Mouse (Mus musculus): ENCODE data around the gene Foxl1. TPM values are rescaled to one million over a fixed set of nuclear protein-coding genes. Genes with fewer than 3 reads are reported as not detected.

The Foxl1 gene
- polyA plus RNA-seq, 1 experiment from 2014 or later = 0.05 TPM

- ChIA-PET CTCF (interaction anchor here (0.9 to 1.5 kb wide), 5 partner anchors 10 to 441 kb away, joined by 3 to 7 read pairs (median 4); no protein-coding TSS in a partner anchor), POLR2A (interaction anchor here (0.6 kb wide), 1 partner anchor 272 kb away, joined by 3 read pairs; no protein-coding TSS in a partner anchor)
- no peaks in the 10 kb centered on the region for H3K27me3 ChIP-seq
- peak; percentile 72 for ATAC-seq
- TF ChIP-seq CTCF (IDR thresholded peaks at IDR 0.05) = no peak
- in situ Hi-C loops (cut with MboI; ENCODE audit: low pct_unique_long_range_greater_than_20kb) = loop anchor here (5.0 to 25.0 kb wide), 3 partner anchors 190 to 405 kb away; no protein-coding TSS in a partner anchor
- DNase-seq (ENCODE audit: low read depth, low spot score) = no peak
Observed at GRCm38 (mm10) chr8:121092627-121093026, 35.1 kb upstream of the Foxl1 start.

- POLR2A ChIA-PET = no interaction called here
- CTCF ChIA-PET = interaction anchor here (1.5 kb wide), 1 partner anchor 9 kb away, joined by 7 read pairs; no protein-coding TSS in a partner anchor
- H3K27me3 ChIP-seq = no peaks in the 10 kb centered on the region
- in situ Hi-C loops (cut with MboI; ENCODE audit: low pct_unique_long_range_greater_than_20kb) = loop anchor here (5.0 to 25.0 kb wide), 3 partner anchors 191 to 406 kb away; no protein-coding TSS in a partner anchor
- no peak for TF ChIP-seq CTCF (IDR thresholded peaks at IDR 0.05)
- no peak for ATAC-seq
- no peak for DNase-seq (ENCODE audit: low read depth, low spot score)
Observed at GRCm38 (mm10) chr8:121093496-121093895, 34.2 kb upstream of the Foxl1 start.

DNA sequence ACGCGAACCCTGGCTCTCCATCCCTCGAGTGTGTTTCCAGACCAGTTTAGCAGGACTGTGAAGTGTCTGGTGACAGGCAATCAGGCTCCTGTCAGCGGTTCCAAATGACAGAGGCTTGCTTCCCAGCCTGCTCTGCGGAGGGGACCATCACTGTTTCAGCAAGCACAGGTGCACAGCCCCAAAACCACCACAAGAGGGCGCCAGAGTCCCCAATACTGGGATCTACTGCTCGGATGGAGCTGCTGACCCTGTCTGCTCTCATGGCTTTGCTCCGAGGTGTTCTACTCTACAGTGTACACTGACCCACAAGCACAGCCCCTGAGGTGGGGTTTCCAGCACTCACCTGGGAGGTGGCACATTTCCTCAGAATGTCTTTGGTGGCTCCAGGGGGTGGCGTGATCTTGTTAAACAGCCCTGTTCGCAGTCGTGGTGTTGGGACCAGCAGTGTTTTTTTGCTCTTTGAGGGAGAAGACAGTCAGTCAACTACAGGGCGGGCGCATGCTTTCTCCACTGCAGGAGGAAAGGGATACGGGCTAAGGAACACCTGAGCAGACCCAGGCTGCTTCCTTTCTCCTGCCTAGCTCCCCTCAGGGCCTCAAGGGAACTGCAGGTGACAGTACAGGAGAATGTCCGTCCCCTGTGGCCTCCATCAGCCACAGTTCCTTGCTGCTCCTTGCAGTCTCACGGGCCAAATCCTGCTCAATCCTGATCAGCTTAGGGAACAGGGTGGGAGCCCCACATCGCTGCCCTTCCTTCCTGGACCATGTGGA is 23.5 kb upstream of the Foxl1 start:
- ChIA-PET CTCF (interaction anchor here (0.9 to 2.7 kb wide), 5 partner anchors 9 to 409 kb away, joined by 3 to 7 read pairs (median 3); partner anchors contain the start of gene Foxc2), POLR2A (no interaction called here)
- TF ChIP-seq CTCF (IDR thresholded peaks at IDR 0.05) = no peak
- no peak for DNase-seq (ENCODE audit: low read depth, low spot score)
- H3K27me3 ChIP-seq = no peaks in the 10 kb centered on the region
- ATAC-seq = peak; percentile 24
- in situ Hi-C loops (cut with MboI; ENCODE audit: low pct_unique_long_range_greater_than_20kb) = no loop called here

DNA sequence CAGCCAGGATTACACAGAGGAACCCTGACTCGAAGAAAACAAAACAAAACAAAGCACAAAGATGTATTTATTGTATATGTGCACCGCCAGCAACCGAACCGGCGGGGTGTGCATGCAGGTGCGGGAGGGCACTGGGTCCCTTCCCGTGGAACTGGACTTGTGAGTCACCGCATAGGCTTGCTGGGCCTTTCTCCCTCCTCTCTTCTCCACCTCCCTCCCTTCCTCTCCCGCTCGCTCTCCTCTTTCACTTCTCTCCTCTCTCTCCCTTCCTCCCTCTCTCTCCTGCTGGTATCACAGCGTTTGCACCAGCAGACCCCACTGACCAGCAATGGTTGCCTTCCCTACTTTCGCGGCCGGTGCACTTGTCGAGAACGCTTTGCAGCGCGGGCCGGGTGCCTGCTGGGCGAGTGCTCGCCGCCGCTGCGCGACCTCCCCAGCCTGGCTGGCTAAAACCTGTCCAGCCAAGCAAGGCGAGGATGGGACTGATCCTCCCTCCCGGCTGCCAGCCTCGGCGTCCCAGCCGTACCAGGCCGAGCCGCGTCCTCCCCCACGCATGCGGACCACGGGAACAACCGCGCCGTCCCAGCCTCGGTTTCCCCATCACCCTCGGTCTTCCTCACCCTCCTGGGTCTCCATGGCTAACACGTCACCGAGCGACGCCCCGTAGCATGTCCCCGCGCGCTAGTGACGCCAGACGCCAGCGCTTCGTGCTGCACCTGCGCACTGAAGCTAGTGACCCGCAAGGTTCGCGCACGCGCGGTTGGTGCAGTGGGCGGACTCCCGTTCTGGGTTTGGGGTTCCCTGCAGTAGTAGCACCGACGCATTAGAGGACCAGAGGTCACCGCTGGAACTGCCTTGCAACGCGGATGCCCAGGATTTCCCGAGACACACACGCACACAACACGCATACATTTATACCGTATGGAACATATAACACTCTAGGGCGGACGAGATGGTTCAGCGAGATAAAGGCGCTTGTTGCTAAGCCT is 19.8 kb upstream of the Foxl1 start, which contains the start of gene Mthfsd:
TSS of gene Mthfsd (minus strand) at position 725 of the 989 bp plus-strand sequence.
- ATAC-seq = peak; percentile 73
- POLR2A ChIA-PET = no interaction called here
- H3K27me3 ChIP-seq = no peaks in the 10 kb centered on the region
- TF ChIP-seq CTCF (IDR thresholded peaks at IDR 0.05) = no peak
- CTCF ChIA-PET = interaction anchor here (1.2 kb wide), 1 partner anchor 405 kb away, joined by 7 read pairs; no protein-coding TSS in a partner anchor
- in situ Hi-C loops (cut with MboI; ENCODE audit: low pct_unique_long_range_greater_than_20kb) = no loop called here
- peak; percentile 88 for DNase-seq (ENCODE audit: low read depth, low spot score)

- H3K27me3 ChIP-seq = no peaks in the 10 kb centered on the region
- in situ Hi-C loops (cut with MboI; ENCODE audit: low pct_unique_long_range_greater_than_20kb) = no loop called here
- DNase-seq (ENCODE audit: low read depth, low spot score) = no peak
- ChIA-PET POLR2A (no interaction called here), CTCF (interaction anchor here (1.2 kb wide), 1 partner anchor 404 kb away, joined by 7 read pairs; no protein-coding TSS in a partner anchor)
- TF ChIP-seq CTCF (IDR thresholded peaks at IDR 0.05) = no peak
- no peak for ATAC-seq
Observed at GRCm38 (mm10) chr8:121108657-121109056, 19.1 kb upstream of the Foxl1 start.

DNA sequence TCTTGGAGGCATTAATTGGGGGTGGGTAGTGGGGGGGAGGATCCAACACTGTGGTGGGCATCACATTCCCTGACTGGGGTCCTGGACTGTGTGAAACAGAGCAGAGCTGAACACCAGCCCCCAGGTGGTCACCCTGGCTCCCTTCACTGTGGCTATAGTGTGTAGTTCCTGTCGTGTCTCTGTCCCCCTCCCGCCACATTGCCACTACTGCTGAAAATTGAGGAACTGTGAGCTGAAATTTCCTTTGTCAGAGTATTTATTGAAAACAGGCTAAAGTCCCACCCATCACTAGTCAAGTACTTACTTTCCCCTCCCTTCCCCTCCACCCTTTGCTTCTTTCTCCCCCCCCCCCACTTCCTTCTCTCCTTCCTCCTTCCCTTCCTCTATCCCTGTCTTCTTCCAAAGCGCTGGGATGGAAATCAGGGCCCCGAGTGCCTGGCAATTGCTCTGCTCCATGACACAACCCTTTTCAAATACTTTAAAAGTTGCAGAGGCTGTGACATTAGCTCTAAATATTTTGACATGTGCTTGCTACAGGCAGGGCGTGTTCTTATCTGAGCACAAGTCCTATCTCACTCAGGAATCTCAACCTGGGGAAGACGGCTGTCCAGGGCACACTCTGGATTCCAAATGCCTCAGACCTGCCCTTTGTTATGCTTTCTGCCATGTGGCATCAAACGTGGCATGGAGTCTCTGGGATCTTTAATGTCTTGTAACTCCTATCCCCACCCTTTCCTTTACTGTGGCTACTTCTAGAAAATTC is 16.4 kb upstream of the Foxl1 start:
- DNase-seq (ENCODE audit: low read depth, low spot score) = no peak
- ChIA-PET CTCF (interaction anchor here (1.2 to 2.8 kb wide), 2 partner anchors 402 kb away, joined by 3 to 24 read pairs; no protein-coding TSS in a partner anchor), POLR2A (interaction anchor here (1.1 kb wide), 1 partner anchor 272 kb away, joined by 3 read pairs; no protein-coding TSS in a partner anchor)
- no peaks in the 10 kb centered on the region for H3K27me3 ChIP-seq
- ATAC-seq = no peak
- TF ChIP-seq CTCF (IDR thresholded peaks at IDR 0.05) = no peak
- in situ Hi-C loops (cut with MboI; ENCODE audit: low pct_unique_long_range_greater_than_20kb) = loop anchor here (5.0 kb wide), 2 partner anchors 286 to 401 kb away; no protein-coding TSS in a partner anchor

GRCm38 (mm10) chr8:121113261-121113660 is 14.5 kb upstream of the Foxl1 start:
- in situ Hi-C loops (cut with MboI; ENCODE audit: low pct_unique_long_range_greater_than_20kb) = loop anchor here (5.0 kb wide), 2 partner anchors 284 to 399 kb away; no protein-coding TSS in a partner anchor
- CTCF ChIA-PET = interaction anchor here (0.6 to 2.8 kb wide), 13 partner anchors 9 to 465 kb away, joined by 3 to 24 read pairs (median 4); partner anchors contain the start of gene Fbxo31
- ATAC-seq (peak; percentile 42), DNase-seq (ENCODE audit: low read depth, low spot score) (no peak)
- H3K27me3 ChIP-seq = no peaks in the 10 kb centered on the region
- TF ChIP-seq CTCF (IDR thresholded peaks at IDR 0.05) = no peak
- POLR2A ChIA-PET = no interaction called here

GRCm38 (mm10) chr8:121115136-121115535 is 12.6 kb upstream of the Foxl1 start:
- in situ Hi-C loops (cut with MboI; ENCODE audit: low pct_unique_long_range_greater_than_20kb) = loop anchor here (5.0 kb wide), 1 partner anchor 97 kb away; no protein-coding TSS in a partner anchor
- ATAC-seq = no peak
- no peak for DNase-seq (ENCODE audit: low read depth, low spot score)
- no peak for TF ChIP-seq CTCF (IDR thresholded peaks at IDR 0.05)
- H3K27me3 ChIP-seq = no peaks in the 10 kb centered on the region
- POLR2A ChIA-PET = interaction anchor here (0.6 kb wide), 1 partner anchor 399 kb away, joined by 4 read pairs; no protein-coding TSS in a partner anchor
- CTCF ChIA-PET = interaction anchor here (1.1 to 1.7 kb wide), 3 partner anchors 11 to 399 kb away, joined by 3 read pairs; no protein-coding TSS in a partner anchor

- no peak for TF ChIP-seq CTCF (IDR thresholded peaks at IDR 0.05)
Observed at GRCm38 (mm10) chr8:121115948-121116347, 11.8 kb upstream of the Foxl1 start, which contains the start of gene Foxc2. TSS of gene Foxc2 (plus strand) at chr8:121116171.

More at GRCm38 (mm10) chr8:121115948-121116347, 11.8 kb upstream of the Foxl1 start, which contains the start of gene Foxc2:
- CTCF ChIA-PET = interaction anchor here (1.0 to 1.7 kb wide), 4 partner anchors 10 to 115 kb away, joined by 3 to 4 read pairs (median 3); no protein-coding TSS in a partner anchor
- POLR2A ChIA-PET = interaction anchor here (0.6 kb wide), 1 partner anchor 398 kb away, joined by 4 read pairs; no protein-coding TSS in a partner anchor
- no peaks in the 10 kb centered on the region for H3K27me3 ChIP-seq
- in situ Hi-C loops (cut with MboI; ENCODE audit: low pct_unique_long_range_greater_than_20kb) = loop anchor here (5.0 kb wide), 1 partner anchor 96 kb away; no protein-coding TSS in a partner anchor
- DNase-seq (ENCODE audit: low read depth, low spot score) = no peak
- peak; percentile 61 for ATAC-seq
